Mouse (Mus musculus) olfactory bulb, adult 2 months (tissue): ENCODE results near the gene Tyrp1. TPM values are rescaled to one million over a fixed set of nuclear protein-coding genes. Genes with fewer than 3 reads are reported as not detected.

Source experiments
- H3K27ac ChIP-seq: fragments of 200-500 bp; 2 replicates; pipeline ENCODE4 v1.5.1; 2012; ENCODE audit warnings: low read depth, low read length; ENCODE audit not compliant: insufficient read depth
- H3K4me1 ChIP-seq: fragments of 200-500 bp; 2 replicates; pipeline ENCODE4 v1.6.1; 2012; ENCODE audit warnings: low read length; ENCODE audit not compliant: control insufficient read depth, insufficient read depth
- H3K4me3 ChIP-seq: fragments of 200-500 bp; 2 replicates; pipeline ENCODE4 v1.5.1; 2012; ENCODE audit warnings: mild to moderate bottlenecking, low read depth, low read length, moderate library complexity; ENCODE audit not compliant: insufficient read depth
- CTCF ChIP-seq: fragments of 200-500 bp; IDR thresholded peaks from 2 replicates; pipeline ENCODE4 v1.5.1; 2012; ENCODE audit warnings: low read depth, mild to moderate bottlenecking, low read length, moderate library complexity; ENCODE audit not compliant: insufficient read depth
- POLR2A ChIP-seq: fragments of 200-500 bp; IDR thresholded peaks from 2 replicates; pipeline ENCODE4 v1.6.1; 2012; ENCODE audit warnings: mild to moderate bottlenecking, low read depth, low read length, moderate library complexity; ENCODE audit not compliant: insufficient read depth
- WGBS: fragments of 180-500 bp; shearing (Covaris S2); methylation state at CpG from one replicate; pipeline ENCODE4 v1.1.7; 2018; 5-methylcytosine and 5-hydroxymethylcytosine counted together
- polyA plus RNA-seq: library from polyadenylated mRNA; stranded (reverse); fragments of >200 nt; gene quantifications from 2 replicates; pipeline ENCODE4 v1.2.4, GENCODE M21; 2012; ENCODE audit warnings: low replicate concordance; ENCODE audit not compliant: missing spikeins, insufficient read depth, insufficient read length

Tyrp1 gene
- polyA plus RNA-seq, 1 experiment, result not detected

GRCm38 (mm10) chr4:80852590-80853425 is 18.9 kb downstream of the Tyrp1 start:
- Histone ChIP-seq H3K27ac (no peak overlapping the region), H3K4me1 (no peaks in the 10 kb centered on the region)
- 68% methylated on average over 7 of the region's 7 CpGs for WGBS

GRCm38 (mm10) chr4:80855495-80855894 is 21.6 kb downstream of the Tyrp1 start:
- no peak overlapping the region for H3K4me3 ChIP-seq
- TF ChIP-seq CTCF (no peak), POLR2A (no peak)
- no peaks in the 10 kb centered on the region for H3K4me1 ChIP-seq
- no peak overlapping the region for H3K27ac ChIP-seq
- WGBS, result 67% methylated on average over 9 of the region's 9 CpGs

More at GRCm38 (mm10) chr4:80852590-80853425, 18.9 kb downstream of the Tyrp1 start:
- no peak overlapping the region for H3K4me3 ChIP-seq
- TF ChIP-seq CTCF, result no peak
- no peak for TF ChIP-seq POLR2A

GRCm38 (mm10) chr4:80862962-80863361 is 29.0 kb downstream of the Tyrp1 start:
- Histone ChIP-seq H3K27ac (no peak overlapping the region), H3K4me3 (no peak overlapping the region), H3K4me1 (peaks cover 4% of the 10 kb centered on the region; the same call in 1 of the 2 replicates)
- 76% methylated on average over 9 of the region's 9 CpGs for WGBS
- TF ChIP-seq CTCF, result no peak
- no peak for TF ChIP-seq POLR2A

- Histone ChIP-seq H3K4me3 (no peak overlapping the region), H3K27ac (no peak overlapping the region), H3K4me1 (peaks cover 4% of the 10 kb centered on the region; the same call in 1 of the 2 replicates)
- TF ChIP-seq CTCF (no peak), POLR2A (no peak)
- 76% methylated on average over 7 of the region's 7 CpGs for WGBS
Observed at GRCm38 (mm10) chr4:80863906-80864305, 30.0 kb downstream of the Tyrp1 start.

GRCm38 (mm10) chr4:80864511-80864922 is 30.6 kb downstream of the Tyrp1 start:
- TF ChIP-seq POLR2A, result no peak
- no peak for TF ChIP-seq CTCF
- H3K4me1 ChIP-seq, result peaks cover 4% of the 10 kb centered on the region; the same call in 1 of the 2 replicates
- peak overlapping the region; percentile 32 for H3K4me3 ChIP-seq
- H3K27ac ChIP-seq, result no peak overlapping the region
- WGBS, result 4% methylated on average over 17 of the region's 17 CpGs

GRCm38 (mm10) chr4:80866065-80866464 is 32.1 kb downstream of the Tyrp1 start:
- H3K27ac ChIP-seq, result no peak overlapping the region
- 16% methylated on average over 5 of the region's 5 CpGs for WGBS
- H3K4me1 ChIP-seq, result peaks cover 4% of the 10 kb centered on the region; the same call in 1 of the 2 replicates
- no peak overlapping the region for H3K4me3 ChIP-seq
- TF ChIP-seq CTCF (no peak), POLR2A (no peak)

GRCm38 (mm10) chr4:80869598-80869997 is 35.7 kb downstream of the Tyrp1 start:
- 52% methylated on average over 2 of the region's 2 CpGs for WGBS
- H3K4me3 ChIP-seq, result no peak overlapping the region
- no peak for TF ChIP-seq CTCF
- no peak overlapping the region for H3K27ac ChIP-seq
- H3K4me1 ChIP-seq, result peaks cover 2% of the 10 kb centered on the region; the same call in 1 of the 2 replicates

GRCm38 (mm10) chr4:80872847-80873644 is 39.1 kb downstream of the Tyrp1 start:
- 43% methylated on average over 6 of the region's 6 CpGs for WGBS
- TF ChIP-seq POLR2A (no peak), CTCF (no peak)

More at GRCm38 (mm10) chr4:80872847-80873644, 39.1 kb downstream of the Tyrp1 start:
- Histone ChIP-seq H3K4me1 (0 out of 2 replicates have a peak, but pooled peaks cover 2% of the 10 kb centered on the region), H3K27ac (no peak overlapping the region), H3K4me3 (no peak overlapping the region)
